Mouse (Mus musculus): Measurements from ENCODE around the gene Ralgps1.

DNA sequence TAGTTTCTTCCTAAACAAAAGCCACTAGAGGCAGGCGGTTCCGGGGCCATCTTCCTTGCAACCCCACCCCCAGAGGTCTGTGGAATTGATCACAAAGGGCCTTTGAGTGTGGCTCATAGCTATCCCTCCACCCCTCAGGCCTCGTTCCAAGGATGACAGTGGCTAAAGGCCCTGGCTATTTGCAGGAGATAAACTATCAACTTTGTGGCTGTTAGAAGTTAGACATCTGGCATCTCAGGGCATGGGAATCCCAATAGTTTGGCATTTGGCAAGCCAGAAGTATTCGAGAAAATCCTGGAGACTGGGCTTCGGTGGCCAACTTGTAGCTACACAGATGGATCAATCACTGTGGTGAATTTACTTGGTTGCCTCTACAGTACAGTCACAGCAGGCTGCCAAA lies 137.4 kb downstream of the Ralgps1 start:
- TF ChIP-seq USF2 (IDR thresholded peaks at IDR 0.05; ENCODE audit: borderline replicate concordance in 1 of 2, insufficient read depth in 1 of 2, low read depth in 1 of 2, low read length in 2 of 2) (no peak), MAZ (IDR thresholded peaks at IDR 0.05; ENCODE audit: low read depth, low read length) (no peak)

Data from MEL (cell line).